26 mouse cellular contexts compared by ENCODE assay signal in the genomic region with DNA sequence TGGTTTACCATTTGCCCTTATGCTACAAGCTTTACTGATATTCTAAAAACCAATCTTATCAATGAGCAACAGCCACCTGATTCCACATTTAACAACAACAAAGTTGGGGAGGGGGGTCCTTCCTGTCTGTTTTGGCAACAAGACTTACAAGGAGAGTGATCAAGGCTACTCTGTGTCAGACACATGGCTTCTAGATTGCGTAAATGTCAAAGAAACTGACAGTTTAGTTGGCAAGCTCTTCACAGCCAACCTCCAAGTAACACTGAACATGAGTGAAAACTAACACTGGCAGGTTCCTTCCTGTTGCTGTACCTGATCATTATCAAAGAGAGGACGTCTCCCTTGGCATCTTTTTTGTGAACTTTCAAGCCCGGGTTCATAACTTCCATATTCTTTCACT.
DNase-seq lines count a peak whose midpoint lies in the region; ATAC-seq and TF ChIP-seq lines count a peak whose summit lies in the region.
"Had no signal": no experiment of that assay in that cellular context is flagged by ENCODE, and none has a peak within 500 bp of the region (broad histone marks: within the 10 kb centered on the region; RNA-seq: fewer than 3 reads in every experiment).

No protein-coding gene starts in this region.

- no peak for ATAC-seq in lung, postnatal 0 days
- no peak for ATAC-seq in megakaryocyte-erythroid progenitor cell, adult 5-6 weeks (replicated peaks; ENCODE audit: low FRiP score, low TSS enrichment, poor library complexity, severe bottlenecking)
- ATAC-seq: forebrain, embryonic 14.5 days; hindbrain, embryonic 16.5 days; midbrain, embryonic 16.5 days had no signal

- no peak overlapping the region for H3K4me3 ChIP-seq in lung, postnatal 0 days (ENCODE audit: low read depth, low read length)
- H3K4me3 ChIP-seq in hindbrain, embryonic 10.5 days, result no peak overlapping the region
- H3K4me3 ChIP-seq: embryonic facial prominence, embryonic 15.5 days; heart, embryonic 15.5 days; layer of hippocampus, adult 2 months; limb, embryonic 13.5 days; stomach, embryonic 15.5 days had no signal

- no peak overlapping the region for H3K27ac ChIP-seq in lung, postnatal 0 days (ENCODE audit: low read length)
- no peak overlapping the region for H3K27ac ChIP-seq in hindbrain, embryonic 10.5 days
- H3K27ac ChIP-seq: embryonic facial prominence, embryonic 15.5 days; heart, embryonic 15.5 days; layer of hippocampus, adult 2 months; limb, embryonic 13.5 days; liver, embryonic 14.5 days; stomach, embryonic 15.5 days had no signal

- TF ChIP-seq CTCF in lung, postnatal 0 days (IDR thresholded peaks at IDR 0.05), result no peak

- no peak overlapping the region for H3K4me2 ChIP-seq in lung, postnatal 0 days (replicated peaks; ENCODE audit: low read depth, low read length)
- H3K4me2 ChIP-seq: embryonic facial prominence, embryonic 15.5 days; heart, embryonic 15.5 days; limb, embryonic 13.5 days; stomach, embryonic 15.5 days had no signal

- H3K9ac ChIP-seq in lung, postnatal 0 days (replicated peaks; ENCODE audit: low read depth), result no peak overlapping the region
- H3K9ac ChIP-seq: embryonic facial prominence, embryonic 15.5 days; heart, embryonic 15.5 days; limb, embryonic 13.5 days; liver, embryonic 14.5 days; stomach, embryonic 15.5 days had no signal

- H3K9me3 ChIP-seq in lung, postnatal 0 days (ENCODE audit: low read length), result no peaks in the 10 kb centered on the region
- H3K9me3 ChIP-seq in hindbrain, embryonic 10.5 days, result no peaks in the 10 kb centered on the region
- H3K9me3 ChIP-seq: embryonic facial prominence, embryonic 15.5 days; heart, embryonic 15.5 days; limb, embryonic 13.5 days; stomach, embryonic 15.5 days had no signal

- H3K36me3 ChIP-seq in lung, postnatal 0 days (ENCODE audit: insufficient read depth, low read length), result no peaks in the 10 kb centered on the region
- 0 out of 2 replicates have a peak, but pooled peaks cover 4% of the 10 kb centered on the region for H3K36me3 ChIP-seq in hindbrain, embryonic 10.5 days
- H3K36me3 ChIP-seq: embryonic facial prominence, embryonic 15.5 days; heart, embryonic 15.5 days; limb, embryonic 13.5 days; stomach, embryonic 15.5 days had no signal

- peak; percentile 29 for DNase-seq in 3T3-L1 (ENCODE audit: low read depth, low spot score)
- DNase-seq in CD4-positive helper T cell, adult 2 months (ENCODE audit: low read depth, low spot score), result peak; percentile 37
- DNase-seq in adipocyte (ENCODE audit: low spot score), result peak; percentile 42
- peak; percentile 23 for DNase-seq in induced T-regulatory cell, adult 2 months (ENCODE audit: low read depth)
- DNase-seq in lung, postnatal 0 days (ENCODE audit: low spot score), result no peak
- no peak for DNase-seq in hindbrain, embryonic 10.5 days (ENCODE audit: low spot score)
- DNase-seq: cerebellum, adult 9-11 months; embryo, embryonic 11 days; gastrocnemius, postnatal 14 days; heart, postnatal 4 days; kidney, adult 2 months; kidney, postnatal 14 days; layer of hippocampus, postnatal 36 days; thymus, adult 18-20 months; thymus, postnatal 4 days had no signal

- WGBS in lung, postnatal 0 days, result 83% methylated on average over 3 of the region's 3 CpGs
- WGBS in hindbrain, embryonic 10.5 days, result 86% methylated on average over 3 of the region's 3 CpGs

- no peak for TF ChIP-seq EP300 in lung, postnatal 0 days (IDR thresholded peaks at IDR 0.05)

- no peaks in the 10 kb centered on the region for H3K4me1 ChIP-seq in lung, postnatal 0 days (ENCODE audit: insufficient read depth, low read depth, low read length)
- H3K4me1 ChIP-seq in hindbrain, embryonic 10.5 days (replicated peaks), result no peaks in the 10 kb centered on the region
- H3K4me1 ChIP-seq: embryonic facial prominence, embryonic 15.5 days; limb, embryonic 13.5 days; stomach, embryonic 15.5 days had no signal

- no peaks in the 10 kb centered on the region for H3K27me3 ChIP-seq in lung, postnatal 0 days (replicated peaks; ENCODE audit: insufficient read depth, low read length)
- H3K27me3 ChIP-seq in hindbrain, embryonic 10.5 days (ENCODE audit: insufficient read depth, poor library complexity, severe bottlenecking), result no peaks in the 10 kb centered on the region
- H3K27me3 ChIP-seq: CH12.LX; embryonic facial prominence, embryonic 15.5 days; heart, embryonic 15.5 days; limb, embryonic 13.5 days; stomach, embryonic 15.5 days had no signal

Comparison
In these comparisons a context has a peak if more than half of its experiments do, and no peak if none do; other contexts are left out.
1. DNase-seq: peak in 3T3-L1 (single experiment), CD4-positive helper T cell, adult 2 months (single experiment), adipocyte (single experiment) and induced T-regulatory cell, adult 2 months (single experiment); none in lung, postnatal 0 days (single experiment) and hindbrain, embryonic 10.5 days (single experiment).